Mouse (Mus musculus) liver, embryonic 14.5 days (tissue): ENCODE data around the gene Ccdc137. TPM values are rescaled to one million over a fixed set of nuclear protein-coding genes. Genes with fewer than 3 reads are reported as not detected.
A peak's percentile ranks its signal among the peaks of the same experiment; 100 is the strongest.

Experiments used
- ATAC-seq: fragments of 200-750 bp; cut with Nextera tagmentation; 2 replicates; pipeline ENCODE4 v1.8.0; 2017; ENCODE audit warnings: moderate number of reproducible peaks, mild to moderate bottlenecking, moderate library complexity; ENCODE audit not compliant: insufficient read depth
- DNase-seq, 3 experiments: peaks; one replicate each; pipeline ENCODE4 v3.0.0-alpha.2; 2012 to 2013; ENCODE audit warnings: low read depth in 3 of 3, low spot score in 3 of 3
- H3K27ac ChIP-seq: fragments of 300-500 bp; sonication (generic); 2 replicates; pipeline ENCODE4 v1.5.1; 2014; ENCODE audit warnings: moderate library complexity, mild to moderate bottlenecking, control low read depth, inconsistent platforms
- H3K27me3 ChIP-seq: fragments of 300-500 bp; sonication (generic); 2 replicates; pipeline ENCODE4 v1.6.1; 2014; ENCODE audit warnings: mild to moderate bottlenecking, low read length, moderate library complexity; ENCODE audit not compliant: control insufficient read depth, insufficient read depth
- H3K36me3 ChIP-seq: fragments of 300-500 bp; sonication (generic); replicated peaks from 2 replicates; pipeline ENCODE4 v1.6.1; 2014; ENCODE audit warnings: low read depth; ENCODE audit not compliant: control insufficient read depth, insufficient read depth
- H3K4me1 ChIP-seq, 2 experiments: fragments of 200-500 bp in 1 of 2; fragments of 300-500 bp in 1 of 2; sonication (generic) in 1 of 2; replicated peaks; 2 replicates each; pipeline ENCODE4 v1.6.1; 2012 to 2014; ENCODE audit warnings: antibody characterized with exemption in 1 of 2, inconsistent platforms in 1 of 2, low read length in 1 of 2; ENCODE audit not compliant: control insufficient read depth in 2 of 2, insufficient read depth in 2 of 2
- H3K4me2 ChIP-seq: fragments of 300-500 bp; sonication (generic); 2 replicates; pipeline ENCODE4 v1.6.1; 2014; ENCODE audit warnings: low read depth, mild to moderate bottlenecking, control low read depth, moderate library complexity
- H3K4me3 ChIP-seq, 2 experiments: fragments of 200-500 bp in 1 of 2; fragments of 300-500 bp in 1 of 2; sonication (generic) in 1 of 2; 2 replicates each; pipeline ENCODE4 v1.5.1; 2012 to 2014; ENCODE audit warnings: low read depth in 2 of 2, low read length in 2 of 2, mild to moderate bottlenecking in 2 of 2, control low read depth in 1 of 2, inconsistent platforms in 1 of 2, moderate library complexity in 1 of 2; ENCODE audit not compliant: insufficient read depth in 1 of 2
- H3K9ac ChIP-seq: fragments of 300-500 bp; sonication (generic); replicated peaks from 2 replicates; pipeline ENCODE4 v1.6.1; 2014; ENCODE audit warnings: mild to moderate bottlenecking, control low read depth, moderate library complexity
- H3K9me3 ChIP-seq: fragments of 300-500 bp; sonication (generic); 2 replicates; pipeline ENCODE4 v1.6.1; 2016; ENCODE audit warnings: low read length, mixed read lengths; ENCODE audit not compliant: control insufficient read depth
- CTCF ChIP-seq: IDR thresholded peaks from 2 replicates; pipeline ENCODE4 v1.5.1; 2016; ENCODE audit warnings: antibody characterized with exemption, low read depth, control low read depth
- EP300 ChIP-seq: IDR thresholded peaks from 2 replicates; pipeline ENCODE4 v1.6.1; 2016; ENCODE audit warnings: antibody characterized with exemption, low read depth
- whole genome bisulfite sequencing: fragments of 180-500 bp; shearing (Covaris S2); extraction: QIAGEN DNeasy Blood & Tissue Kit; methylation state at CpG from one replicate; pipeline ENCODE4 v1.1.7; 2014; ENCODE audit not compliant: insufficient replicate concordance; 5-methylcytosine and 5-hydroxymethylcytosine counted together
- polyA plus RNA-seq, 2 experiments: library from polyadenylated mRNA; depleted of rRNA in 1 of 2; stranded (reverse) in 1 of 2; unstranded in 1 of 2; fragments of >200 nt; fragmentation: Nextera tagmentation in 1 of 2; extraction: Ambion mirVana in 1 of 2; gene quantifications; 2 replicates each; pipeline versions ENCODE4 v1.2.1 to v1.2.3; 2012 to 2014

Gene Ccdc137
- polyA plus RNA-seq, 2 experiments = 11.1 to 15.9 TPM

- peak; percentile 74 to 77 (median 75) for DNase-seq
- Histone ChIP-seq H3K27me3 (no peaks in the 10 kb centered on the region), H3K36me3 (peaks cover 31% of the 10 kb centered on the region), H3K4me1 (peaks cover 17 to 26% of the 10 kb centered on the region in 2 experiments), H3K27ac (peak within 1 kb of the TSS; percentile 70), H3K4me3 (peak within 1 kb of the TSS; percentile 80 to 89), H3K9ac (peak within 1 kb of the TSS; percentile 77), H3K4me2 (peak within 1 kb of the TSS; percentile 90), H3K9me3 (no peaks in the 10 kb centered on the region)
- TF ChIP-seq CTCF (no peak), EP300 (no peak)
- under 1% methylated on average over 35 of the region's 35 CpGs for WGBS
- ATAC-seq = peak; percentile 86
These were observed 33.6 kb downstream of the Ccdc137 start, which contains the start of gene Slc25a10 for GRCm38 (mm10) chr11:120491317-120492023. Gene Slc25a10 (plus strand): TSS chr11:120491840.

GRCm38 (mm10) chr11:120492024-120492877 lies 34.3 kb downstream of the Ccdc137 start:
- Histone ChIP-seq H3K4me1 (peaks cover 17 to 26% of the 10 kb centered on the region in 2 experiments), H3K27ac (peak overlapping the region; percentile 70), H3K4me3 (peak overlapping the region; percentile 80 to 89), H3K4me2 (peak overlapping the region; percentile 90), H3K9me3 (no peaks in the 10 kb centered on the region), H3K9ac (peak overlapping the region; percentile 77), H3K36me3 (peaks cover 28% of the 10 kb centered on the region), H3K27me3 (no peaks in the 10 kb centered on the region)
- TF ChIP-seq EP300 = no peak
- peak; percentile 81 for TF ChIP-seq CTCF
- ATAC-seq = peak; percentile 68
- 1% methylated on average over 47 of the region's 48 CpGs for WGBS
- peak in 1 of 3 experiments; percentile 54 for DNase-seq

- TF ChIP-seq CTCF (no peak), EP300 (no peak)
- Histone ChIP-seq H3K4me3 (peak overlapping the region; percentile 33 to 80), H3K4me2 (peak overlapping the region; percentile 90), H3K9ac (peak overlapping the region; percentile 77), H3K27ac (no peak overlapping the region), H3K36me3 (peaks cover 22% of the 10 kb centered on the region), H3K9me3 (no peaks in the 10 kb centered on the region), H3K27me3 (no peaks in the 10 kb centered on the region), H3K4me1 (peaks cover 17 to 26% of the 10 kb centered on the region in 2 experiments)
- DNase-seq (no peak), ATAC-seq (no peak)
- 38% methylated on average over 3 of the region's 3 CpGs for WGBS
These were observed 34.9 kb downstream of the Ccdc137 start for GRCm38 (mm10) chr11:120492878-120493203.

- WGBS = 79% methylated on average over 3 of the region's 3 CpGs
- Histone ChIP-seq H3K9me3 (no peaks in the 10 kb centered on the region), H3K9ac (peak overlapping the region; percentile 13; the same call in 1 of the 2 replicates), H3K27ac (no peak overlapping the region), H3K4me3 (peak overlapping the region; percentile 33 to 80; a peak in 2 of 4 replicates), H3K36me3 (peaks cover 21% of the 10 kb centered on the region), H3K4me1 (peaks cover 17 to 26% of the 10 kb centered on the region in 2 experiments), H3K4me2 (peak overlapping the region; percentile 90), H3K27me3 (no peaks in the 10 kb centered on the region)
- ATAC-seq (no peak), DNase-seq (no peak)
- TF ChIP-seq CTCF (no peak), EP300 (no peak)
These were observed 35.4 kb downstream of the Ccdc137 start for GRCm38 (mm10) chr11:120493351-120493750.

- no peak overlapping the region for H3K4me3 ChIP-seq
- no peak overlapping the region for H3K27ac ChIP-seq
- WGBS = 71% methylated on average over 3 of the region's 3 CpGs
- no peak overlapping the region for H3K4me2 ChIP-seq
- H3K9ac ChIP-seq = no peak overlapping the region
- TF ChIP-seq CTCF = no peak
- TF ChIP-seq EP300 = no peak
- ATAC-seq (no peak), DNase-seq (no peak)
- H3K36me3 ChIP-seq = peaks cover 15% of the 10 kb centered on the region
- H3K27me3 ChIP-seq = no peaks in the 10 kb centered on the region
- no peaks in the 10 kb centered on the region for H3K9me3 ChIP-seq
- H3K4me1 ChIP-seq = peaks cover 17 to 26% of the 10 kb centered on the region in 2 experiments
These were observed 36.0 kb downstream of the Ccdc137 start for GRCm38 (mm10) chr11:120493911-120494310.
